Mouse (Mus musculus) kidney, adult 2 months (tissue): ENCODE measurements around the gene Hoxb4. TPM values are rescaled to one million over a fixed set of nuclear protein-coding genes. Genes with fewer than 3 reads are reported as not detected.
A peak's percentile ranks its signal among the peaks of the same experiment; 100 is the strongest.

ENCODE experiments used
- DNase-seq: peaks from one replicate; pipeline ENCODE4 v3.0.0; 2021
- H3K27ac ChIP-seq: fragments of 200-500 bp; 2 replicates; pipeline ENCODE4 v1.5.1; 2012; ENCODE audit warnings: low read depth, low read length, control low read depth, inconsistent platforms; ENCODE audit not compliant: insufficient read depth
- H3K27me3 ChIP-seq: fragments of 200-500 bp; replicated peaks from 2 replicates; pipeline ENCODE4 v1.6.1; 2012; ENCODE audit warnings: mild to moderate bottlenecking, moderate library complexity, low read length, inconsistent platforms; ENCODE audit not compliant: control insufficient read depth, insufficient read depth
- H3K36me3 ChIP-seq: fragments of 200-500 bp; 2 replicates; pipeline ENCODE4 v1.6.1; 2012; ENCODE audit warnings: mild to moderate bottlenecking, moderate library complexity, low read length, inconsistent platforms; ENCODE audit not compliant: control insufficient read depth, insufficient read depth
- H3K4me1 ChIP-seq: fragments of 200-500 bp; 2 replicates; pipeline ENCODE4 v1.6.1; 2011; ENCODE audit warnings: low read length; ENCODE audit not compliant: control insufficient read depth, insufficient read depth
- H3K4me3 ChIP-seq: fragments of 200-500 bp; 2 replicates; pipeline ENCODE4 v1.5.1; 2011; ENCODE audit warnings: mild to moderate bottlenecking, low read depth, low read length, control low read depth; ENCODE audit not compliant: insufficient read depth
- CTCF ChIP-seq: fragments of 200-500 bp; conservative IDR thresholded peaks from 2 replicates; pipeline ENCODE4 v1.5.1; 2011; ENCODE audit warnings: low read depth, mild to moderate bottlenecking, control low read depth, low read length, moderate library complexity, mixed read lengths; ENCODE audit not compliant: insufficient read depth, insufficient read length
- POLR2A ChIP-seq: fragments of 200-500 bp; IDR thresholded peaks from one replicate; pipeline ENCODE4 v1.6.1; 2011; ENCODE audit warnings: low read depth, low read length, control low read depth
- WGBS: fragments of 180-500 bp; shearing (Covaris S2); methylation state at CpG from one replicate; pipeline ENCODE4 v1.1.7; 2018; 5-methylcytosine and 5-hydroxymethylcytosine counted together
- polyA plus RNA-seq: library from polyadenylated mRNA; depleted of rRNA; stranded (reverse); fragments of >200 nt; gene quantifications from 2 replicates; pipeline ENCODE4 v1.2.3, GENCODE M21; 2012; rRNA removed

Gene Hoxb4
- polyA plus RNA-seq, 1 experiment, result 12.6 TPM

DNA sequence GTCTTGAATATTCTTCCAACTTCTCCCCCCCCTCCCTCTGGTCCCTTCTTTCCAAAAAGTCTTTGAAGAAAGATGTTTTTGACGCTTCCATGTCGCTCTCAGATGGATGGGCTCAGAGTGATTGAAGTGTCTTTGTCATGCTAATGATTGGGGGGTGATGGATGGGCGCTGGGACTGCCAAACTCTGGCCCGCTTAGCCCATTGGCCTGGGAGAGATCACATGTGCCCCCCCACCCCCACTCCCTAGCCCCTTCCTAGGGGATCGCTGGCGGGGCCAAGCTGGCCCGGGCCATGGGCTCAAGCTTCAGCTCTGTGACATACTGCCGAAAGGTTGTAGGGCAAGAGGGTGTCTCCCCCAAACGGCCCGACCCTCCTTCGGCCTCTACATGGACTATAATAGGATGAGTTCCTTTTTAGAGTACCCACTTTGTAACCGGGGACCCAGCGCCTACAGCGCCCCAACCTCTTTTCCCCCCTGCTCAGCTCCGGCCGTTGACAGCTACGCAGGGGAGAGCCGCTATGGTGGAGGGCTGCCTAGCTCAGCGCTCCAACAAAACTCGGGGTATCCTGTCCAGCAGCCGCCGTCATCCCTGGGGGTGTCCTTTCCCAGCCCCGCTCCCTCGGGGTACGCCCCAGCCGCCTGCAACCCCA is 47.5 kb downstream of the Hoxb4 start, which contains the start of gene Hoxb1:
Gene Hoxb1, plus strand, starts transcription at position 312 of the 651 bp plus-strand sequence.
- TF ChIP-seq CTCF, result no peak
- no peak for TF ChIP-seq POLR2A
- no peak for DNase-seq
- no peaks in the 10 kb centered on the region for H3K36me3 ChIP-seq
- 58% methylated on average over 26 of the region's 26 CpGs for WGBS
- peaks cover 1% of the 10 kb centered on the region; the same call in 1 of the 2 replicates for H3K27me3 ChIP-seq
- peak within 1 kb of the TSS; percentile 14; the same call in 1 of the 2 replicates for H3K4me3 ChIP-seq
- no peaks in the 10 kb centered on the region for H3K4me1 ChIP-seq
- H3K27ac ChIP-seq, result no peak within 1 kb of the TSS

DNA sequence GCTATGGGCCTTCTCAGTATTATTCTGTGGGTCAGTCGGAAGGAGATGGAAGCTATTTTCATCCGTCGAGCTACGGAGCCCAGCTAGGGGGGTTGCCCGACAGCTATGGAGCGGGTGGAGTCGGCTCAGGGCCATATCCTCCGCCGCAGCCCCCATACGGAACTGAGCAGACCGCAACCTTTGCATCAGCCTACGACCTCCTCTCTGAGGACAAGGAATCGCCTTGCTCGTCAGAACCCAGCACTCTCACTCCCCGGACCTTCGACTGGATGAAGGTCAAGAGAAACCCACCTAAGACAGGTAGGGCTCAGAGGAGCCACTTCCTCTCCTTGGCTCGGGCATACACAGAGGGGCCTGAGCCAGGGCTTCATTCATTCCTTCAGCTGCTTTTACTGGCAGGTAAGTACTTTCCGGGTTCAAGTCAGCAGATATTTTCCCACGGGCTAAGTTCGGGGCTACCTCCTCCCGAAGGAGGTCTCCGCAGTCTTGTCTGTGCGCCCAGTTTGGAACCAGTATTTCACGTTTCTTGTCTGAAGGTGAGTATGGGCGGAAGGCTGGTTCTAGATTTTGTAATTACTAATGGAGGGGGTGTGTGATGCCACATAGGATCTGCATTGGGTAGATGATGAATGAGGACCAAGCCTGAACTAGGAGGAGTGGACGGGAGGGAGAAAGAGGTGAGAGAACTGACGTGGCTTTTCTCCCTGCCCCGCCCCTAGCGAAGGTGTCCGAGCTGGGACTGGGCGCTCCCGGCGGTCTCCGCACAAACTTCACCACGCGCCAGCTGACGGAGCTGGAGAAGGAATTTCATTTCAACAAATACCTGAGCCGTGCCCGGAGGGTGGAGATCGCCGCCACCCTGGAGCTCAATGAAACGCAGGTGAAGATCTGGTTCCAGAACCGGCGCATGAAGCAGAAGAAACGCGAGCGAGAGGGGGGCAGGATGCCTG is 48.3 kb downstream of the Hoxb4 start:
- Histone ChIP-seq H3K27me3 (peaks cover 1% of the 10 kb centered on the region; the same call in 1 of the 2 replicates), H3K27ac (no peak overlapping the region), H3K4me1 (no peaks in the 10 kb centered on the region), H3K4me3 (peak overlapping the region; percentile 14; the same call in 1 of the 2 replicates), H3K36me3 (no peaks in the 10 kb centered on the region)
- 26% methylated on average over 47 of the region's 47 CpGs for WGBS
- TF ChIP-seq POLR2A (no peak), CTCF (no peak)
- peak; percentile 52 for DNase-seq

- no peaks in the 10 kb centered on the region for H3K4me1 ChIP-seq
- H3K4me3 ChIP-seq, result no peak overlapping the region
- peaks cover 1% of the 10 kb centered on the region; the same call in 1 of the 2 replicates for H3K27me3 ChIP-seq
- no peaks in the 10 kb centered on the region for H3K36me3 ChIP-seq
- H3K27ac ChIP-seq, result no peak overlapping the region
- WGBS, result 88% methylated on average over 6 of the region's 6 CpGs
- DNase-seq, result no peak
- TF ChIP-seq CTCF (no peak), POLR2A (no peak)
Observed at GRCm38 (mm10) chr11:96367141-96367540, 49.1 kb downstream of the Hoxb4 start.

DNA sequence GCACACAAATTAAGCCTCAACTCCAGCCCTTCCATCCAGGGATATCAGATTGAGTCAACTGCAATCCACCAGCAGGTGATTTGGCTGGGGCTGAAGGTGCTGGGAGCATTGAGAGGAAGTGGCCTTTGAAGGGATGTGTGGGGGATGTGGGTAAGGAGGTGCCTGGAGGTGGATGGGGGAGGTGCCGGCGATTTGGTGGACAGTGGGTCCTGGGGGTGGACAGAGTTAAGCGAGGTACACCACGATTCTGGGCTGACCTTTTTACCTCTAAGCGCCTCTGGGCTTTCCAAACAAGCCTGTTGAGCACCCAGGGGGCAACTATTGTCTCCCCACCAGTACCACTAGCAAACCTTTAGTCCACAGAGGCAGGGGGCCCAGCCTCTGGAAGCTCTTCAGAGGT is 50.6 kb downstream of the Hoxb4 start:
- WGBS, result 95% methylated on average over 5 of the region's 5 CpGs

DNA sequence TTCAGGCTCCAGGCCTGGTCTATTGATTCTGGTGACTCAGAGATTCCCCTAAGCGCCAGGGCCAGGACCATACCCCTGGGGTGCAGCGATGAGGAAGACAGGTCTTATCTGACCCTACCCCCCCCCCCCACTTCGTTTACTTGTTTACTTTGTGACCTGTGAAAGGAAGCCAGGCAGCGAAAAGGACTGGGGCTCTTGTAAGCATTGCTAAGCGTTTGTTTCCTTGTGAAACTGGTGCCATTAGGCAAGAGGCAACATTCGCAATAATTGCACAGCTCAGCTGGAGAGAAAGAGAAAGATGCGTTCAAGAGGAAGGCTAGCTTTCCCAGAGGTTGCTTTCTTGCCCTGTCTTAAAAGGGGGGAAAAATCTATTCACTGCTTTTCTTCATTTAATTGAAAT is 51.1 kb downstream of the Hoxb4 start:
- Histone ChIP-seq H3K27me3 (peaks cover 1% of the 10 kb centered on the region; the same call in 1 of the 2 replicates), H3K36me3 (no peaks in the 10 kb centered on the region), H3K4me1 (no peaks in the 10 kb centered on the region), H3K4me3 (no peak overlapping the region), H3K27ac (no peak overlapping the region)
- DNase-seq, result no peak
- TF ChIP-seq POLR2A, result no peak
- TF ChIP-seq CTCF, result no peak
- 89% methylated on average over 7 of the region's 7 CpGs for WGBS

More for the DNA sequence above, 50.6 kb downstream of the Hoxb4 start:
- no peak overlapping the region for H3K27ac ChIP-seq
- no peak for DNase-seq
- H3K4me1 ChIP-seq, result no peaks in the 10 kb centered on the region
- H3K27me3 ChIP-seq, result peaks cover 1% of the 10 kb centered on the region; the same call in 1 of the 2 replicates
- no peaks in the 10 kb centered on the region for H3K36me3 ChIP-seq
- H3K4me3 ChIP-seq, result no peak overlapping the region
- no peak for TF ChIP-seq POLR2A
- no peak for TF ChIP-seq CTCF

Other genes with a start within 250 kb of the Hoxb4 start
- gene Atp5g1, start 242.6 kb upstream of the Hoxb4 start, polyA plus RNA-seq, result 1,915 and 2,050 TPM in 2 replicates
- not detected in 2 replicates for gene Calcoco2, start 206.3 kb upstream of the Hoxb4 start, polyA plus RNA-seq
- 0.05 TPM in 2 replicates for gene Ttll6, start 184.5 kb upstream of the Hoxb4 start, polyA plus RNA-seq
- not detected in 2 replicates for gene Hoxb13, start 124.0 kb upstream of the Hoxb4 start, polyA plus RNA-seq
- gene Hoxb9, start 46.8 kb upstream of the Hoxb4 start, polyA plus RNA-seq, result 27.8 and 29.6 TPM in 2 replicates
- gene Hoxb8, start 36.4 kb upstream of the Hoxb4 start, polyA plus RNA-seq, result 51.7 and 69.9 TPM in 2 replicates
- 15.5 and 16.5 TPM in 2 replicates for gene Hoxb7, start 31.6 kb upstream of the Hoxb4 start, polyA plus RNA-seq
- 62.7 and 67.9 TPM in 2 replicates for gene Hoxb6, start 25.8 kb upstream of the Hoxb4 start, polyA plus RNA-seq
- 7.7 and 8.4 TPM in 2 replicates for gene Hoxb5, start 14.9 kb upstream of the Hoxb4 start, polyA plus RNA-seq
- gene Hoxb3, start 5.1 kb downstream of the Hoxb4 start, polyA plus RNA-seq, result 10.1 and 14.1 TPM in 2 replicates
- 22.8 and 28.4 TPM in 2 replicates for gene Hoxb2, start 32.3 kb downstream of the Hoxb4 start, polyA plus RNA-seq
- not detected in 2 replicates for gene Hoxb1, start 47.5 kb downstream of the Hoxb4 start, polyA plus RNA-seq
- 1.0 and 3.3 TPM in 2 replicates for gene Skap1, start 146.3 kb downstream of the Hoxb4 start, polyA plus RNA-seq